Mouse (Mus musculus): ENCODE measurements at regions not wholly inside any gene's neighbourhood (a gene's known extent, or its start where the extent isn't known, plus 50 kb on each side); places are given as distances from the start of the nearest gene placed in this dataset.

GRCm38 (mm10) chr1:30751138-30751907 is 122.4 kb downstream of the Phf3 start:
- Histone ChIP-seq H3K9me3 (ENCODE audit: low read length) (no peaks in the 10 kb centered on the region), H3K27me3 (ENCODE audit: insufficient read depth, low read length) (no peaks in the 10 kb centered on the region), H3K36me3 (ENCODE audit: insufficient read depth, low read length) (no peaks in the 10 kb centered on the region), H3K4me3 (ENCODE audit: low read length) (no peak overlapping the region), H3K4me1 (ENCODE audit: insufficient read depth, low read length) (no peaks in the 10 kb centered on the region), H3K9ac (replicated peaks; ENCODE audit: low read length) (no peak overlapping the region), H3K4me2 (replicated peaks; ENCODE audit: low read depth, low read length) (no peak overlapping the region), H3K27ac (ENCODE audit: low read length) (no peak overlapping the region)
- ATAC-seq (ENCODE audit: low FRiP score, low TSS enrichment), result no peak
- 77% methylated on average over 3 of the region's 3 CpGs for WGBS

DNA sequence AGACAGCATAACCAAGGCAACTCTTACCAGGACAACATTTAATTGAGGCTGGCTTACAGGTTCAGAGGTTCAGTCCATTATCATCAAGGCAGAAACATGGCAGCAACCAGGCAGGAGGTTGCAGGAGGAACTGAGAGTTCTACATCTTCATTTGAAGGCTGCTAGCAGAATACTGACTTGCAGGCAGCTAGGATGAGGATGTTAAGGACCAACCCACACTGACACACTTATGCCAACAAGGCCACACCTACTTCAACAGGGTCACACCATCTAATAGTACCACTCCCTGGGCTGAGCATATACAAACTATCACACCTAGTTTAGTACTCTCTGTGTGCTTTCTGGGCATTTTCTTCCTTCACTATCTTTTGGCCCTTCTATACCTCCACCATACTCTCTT is 131.8 kb downstream of the Phf3 start:
- Histone ChIP-seq H3K27me3 (ENCODE audit: insufficient read depth, low read length) (no peaks in the 10 kb centered on the region), H3K27ac (ENCODE audit: low read length) (no peak overlapping the region), H3K4me3 (ENCODE audit: low read length) (no peak overlapping the region), H3K4me2 (replicated peaks; ENCODE audit: low read depth, low read length) (no peak overlapping the region), H3K9ac (replicated peaks; ENCODE audit: low read length) (no peak overlapping the region), H3K36me3 (ENCODE audit: insufficient read depth, low read length) (no peaks in the 10 kb centered on the region), H3K9me3 (ENCODE audit: low read length) (no peaks in the 10 kb centered on the region), H3K4me1 (ENCODE audit: insufficient read depth, low read length) (no peaks in the 10 kb centered on the region)
- no peak for ATAC-seq (ENCODE audit: low FRiP score, low TSS enrichment)

GRCm38 (mm10) chr1:30740831-30741230 is 132.9 kb downstream of the Phf3 start:
- H3K27me3 ChIP-seq (ENCODE audit: insufficient read depth, low read length), result no peaks in the 10 kb centered on the region
- no peaks in the 10 kb centered on the region for H3K9me3 ChIP-seq (ENCODE audit: low read length)
- peak; percentile 54; the same call in 1 of the 2 replicates for ATAC-seq (ENCODE audit: low FRiP score, low TSS enrichment)
- no peak overlapping the region for H3K4me2 ChIP-seq (replicated peaks; ENCODE audit: low read depth, low read length)
- H3K9ac ChIP-seq (replicated peaks; ENCODE audit: low read length), result no peak overlapping the region
- no peaks in the 10 kb centered on the region for H3K36me3 ChIP-seq (ENCODE audit: insufficient read depth, low read length)
- H3K4me3 ChIP-seq (ENCODE audit: low read length), result no peak overlapping the region
- H3K4me1 ChIP-seq (ENCODE audit: insufficient read depth, low read length), result no peaks in the 10 kb centered on the region
- no peak overlapping the region for H3K27ac ChIP-seq (ENCODE audit: low read length)
- WGBS, result 60% methylated on average over 3 of the region's 3 CpGs

DNA sequence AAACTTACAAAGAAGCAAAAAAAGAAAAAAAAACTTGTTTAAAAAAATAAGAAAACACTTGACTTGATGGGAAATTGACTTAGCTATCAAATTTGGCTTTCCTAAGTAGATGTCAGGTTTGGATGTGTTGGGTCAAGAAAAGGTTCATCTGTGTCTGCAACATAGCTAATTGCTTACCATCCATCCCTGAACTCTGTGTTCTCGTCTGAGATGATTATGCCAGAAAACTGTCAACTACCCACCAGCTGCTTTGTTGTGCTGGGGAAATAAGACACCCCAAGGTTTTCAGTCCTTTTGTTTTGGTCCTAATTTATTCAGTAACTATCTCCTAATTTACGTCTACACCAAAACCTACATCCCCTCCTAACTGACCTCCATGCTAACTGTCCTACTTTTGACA is 152.2 kb downstream of the Phf3 start:
- no peak overlapping the region for H3K4me2 ChIP-seq (replicated peaks; ENCODE audit: low read depth, low read length)
- no peak overlapping the region for H3K27ac ChIP-seq (ENCODE audit: low read length)
- no peaks in the 10 kb centered on the region for H3K36me3 ChIP-seq (ENCODE audit: insufficient read depth, low read length)
- no peaks in the 10 kb centered on the region for H3K9me3 ChIP-seq (ENCODE audit: low read length)
- no peaks in the 10 kb centered on the region for H3K27me3 ChIP-seq (ENCODE audit: insufficient read depth, low read length)
- no peak for ATAC-seq (ENCODE audit: low FRiP score, low TSS enrichment)
- WGBS, result 68% methylated on average over 2 of the region's 2 CpGs
- H3K4me1 ChIP-seq (ENCODE audit: insufficient read depth, low read length), result no peaks in the 10 kb centered on the region
- no peak overlapping the region for H3K4me3 ChIP-seq (ENCODE audit: low read length)
- no peak overlapping the region for H3K9ac ChIP-seq (replicated peaks; ENCODE audit: low read length)

- no peak for ATAC-seq (ENCODE audit: low FRiP score, low TSS enrichment)
- Histone ChIP-seq H3K36me3 (ENCODE audit: insufficient read depth, low read length) (no peaks in the 10 kb centered on the region), H3K9me3 (ENCODE audit: low read length) (no peaks in the 10 kb centered on the region), H3K4me2 (replicated peaks; ENCODE audit: low read depth, low read length) (no peak overlapping the region), H3K27ac (ENCODE audit: low read length) (no peak overlapping the region), H3K9ac (replicated peaks; ENCODE audit: low read length) (no peak overlapping the region), H3K4me1 (ENCODE audit: insufficient read depth, low read length) (no peaks in the 10 kb centered on the region), H3K27me3 (ENCODE audit: insufficient read depth, low read length) (no peaks in the 10 kb centered on the region), H3K4me3 (ENCODE audit: low read length) (no peak overlapping the region)
- WGBS, result 90% methylated on average over 2 of the region's 2 CpGs
Measured at GRCm38 (mm10) chr1:30720829-30721228, 152.9 kb downstream of the Phf3 start.

GRCm38 (mm10) chr1:30718578-30718977 is 155.1 kb downstream of the Phf3 start:
- no peak overlapping the region for H3K4me3 ChIP-seq (ENCODE audit: low read length)
- H3K9me3 ChIP-seq (ENCODE audit: low read length), result no peaks in the 10 kb centered on the region
- no peak overlapping the region for H3K4me2 ChIP-seq (replicated peaks; ENCODE audit: low read depth, low read length)
- H3K27ac ChIP-seq (ENCODE audit: low read length), result no peak overlapping the region
- no peak for ATAC-seq (ENCODE audit: low FRiP score, low TSS enrichment)
- no peak overlapping the region for H3K9ac ChIP-seq (replicated peaks; ENCODE audit: low read length)
- no peaks in the 10 kb centered on the region for H3K27me3 ChIP-seq (ENCODE audit: insufficient read depth, low read length)
- H3K36me3 ChIP-seq (ENCODE audit: insufficient read depth, low read length), result no peaks in the 10 kb centered on the region
- WGBS, result 83% methylated on average over 5 of the region's 5 CpGs
- H3K4me1 ChIP-seq (ENCODE audit: insufficient read depth, low read length), result no peaks in the 10 kb centered on the region

DNA sequence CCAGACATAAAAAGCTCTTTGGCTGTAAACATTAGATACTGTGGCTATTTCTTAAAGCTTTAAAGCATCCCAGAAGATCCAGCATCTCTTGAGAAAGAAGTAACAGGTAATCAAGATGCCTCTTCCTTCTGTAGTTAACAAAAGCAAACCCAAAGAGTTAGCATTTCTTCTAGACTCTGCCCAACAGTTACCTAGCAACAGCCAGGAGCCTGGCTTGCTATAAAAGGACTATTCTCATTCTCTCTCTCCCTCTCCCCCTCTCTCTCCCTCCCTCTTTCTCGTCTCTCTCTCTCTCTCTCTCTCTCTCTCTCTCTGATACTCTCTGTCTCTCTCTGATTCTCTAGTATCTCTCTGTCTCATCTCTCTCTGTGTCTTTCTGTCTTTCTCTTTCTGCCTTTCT is 157.4 kb downstream of the Phf3 start:
- no peak overlapping the region for H3K4me3 ChIP-seq (ENCODE audit: low read length)
- WGBS, result 50% methylated on average over 1 of the region's 1 CpGs
- no peak overlapping the region for H3K9ac ChIP-seq (replicated peaks; ENCODE audit: low read length)
- H3K27me3 ChIP-seq (ENCODE audit: insufficient read depth, low read length), result no peaks in the 10 kb centered on the region
- H3K9me3 ChIP-seq (ENCODE audit: low read length), result no peaks in the 10 kb centered on the region
- no peak overlapping the region for H3K4me2 ChIP-seq (replicated peaks; ENCODE audit: low read depth, low read length)
- no peak overlapping the region for H3K27ac ChIP-seq (ENCODE audit: low read length)
- ATAC-seq (ENCODE audit: low FRiP score, low TSS enrichment), result no peak
- no peaks in the 10 kb centered on the region for H3K36me3 ChIP-seq (ENCODE audit: insufficient read depth, low read length)
- H3K4me1 ChIP-seq (ENCODE audit: insufficient read depth, low read length), result no peaks in the 10 kb centered on the region

GRCm38 (mm10) chr1:30701116-30701515 is 172.6 kb downstream of the Phf3 start:
- H3K4me1 ChIP-seq (ENCODE audit: insufficient read depth, low read length), result no peaks in the 10 kb centered on the region
- no peak overlapping the region for H3K27ac ChIP-seq (ENCODE audit: low read length)
- H3K4me2 ChIP-seq (replicated peaks; ENCODE audit: low read depth, low read length), result no peak overlapping the region
- H3K4me3 ChIP-seq (ENCODE audit: low read length), result no peak overlapping the region
- no peak for ATAC-seq (ENCODE audit: low FRiP score, low TSS enrichment)
- 86% methylated on average over 3 of the region's 3 CpGs for WGBS
- H3K9ac ChIP-seq (replicated peaks; ENCODE audit: low read length), result no peak overlapping the region
- no peaks in the 10 kb centered on the region for H3K36me3 ChIP-seq (ENCODE audit: insufficient read depth, low read length)
- no peaks in the 10 kb centered on the region for H3K9me3 ChIP-seq (ENCODE audit: low read length)
- H3K27me3 ChIP-seq (ENCODE audit: insufficient read depth, low read length), result no peaks in the 10 kb centered on the region

- Histone ChIP-seq H3K9ac (replicated peaks; ENCODE audit: low read length) (no peak overlapping the region), H3K27me3 (ENCODE audit: insufficient read depth, low read length) (no peaks in the 10 kb centered on the region), H3K4me3 (ENCODE audit: low read length) (no peak overlapping the region), H3K4me1 (ENCODE audit: insufficient read depth, low read length) (no peaks in the 10 kb centered on the region), H3K4me2 (replicated peaks; ENCODE audit: low read depth, low read length) (no peak overlapping the region), H3K27ac (ENCODE audit: low read length) (no peak overlapping the region), H3K36me3 (ENCODE audit: insufficient read depth, low read length) (no peaks in the 10 kb centered on the region), H3K9me3 (ENCODE audit: low read length) (no peaks in the 10 kb centered on the region)
- no peak for ATAC-seq (ENCODE audit: low FRiP score, low TSS enrichment)
- WGBS, result 47% methylated on average over 10 of the region's 10 CpGs
Measured at GRCm38 (mm10) chr1:30700399-30701081, 173.2 kb downstream of the Phf3 start.

- Histone ChIP-seq H3K27me3 (ENCODE audit: insufficient read depth, low read length) (no peaks in the 10 kb centered on the region), H3K9me3 (ENCODE audit: low read length) (no peaks in the 10 kb centered on the region), H3K9ac (replicated peaks; ENCODE audit: low read length) (no peak overlapping the region), H3K36me3 (ENCODE audit: insufficient read depth, low read length) (no peaks in the 10 kb centered on the region), H3K4me2 (replicated peaks; ENCODE audit: low read depth, low read length) (no peak overlapping the region), H3K27ac (ENCODE audit: low read length) (no peak overlapping the region), H3K4me3 (ENCODE audit: low read length) (no peak overlapping the region), H3K4me1 (ENCODE audit: insufficient read depth, low read length) (no peaks in the 10 kb centered on the region)
- ATAC-seq (ENCODE audit: low FRiP score, low TSS enrichment), result no peak
Measured at GRCm38 (mm10) chr1:30696342-30696741, 177.4 kb downstream of the Phf3 start.
